In the genomic region with DNA sequence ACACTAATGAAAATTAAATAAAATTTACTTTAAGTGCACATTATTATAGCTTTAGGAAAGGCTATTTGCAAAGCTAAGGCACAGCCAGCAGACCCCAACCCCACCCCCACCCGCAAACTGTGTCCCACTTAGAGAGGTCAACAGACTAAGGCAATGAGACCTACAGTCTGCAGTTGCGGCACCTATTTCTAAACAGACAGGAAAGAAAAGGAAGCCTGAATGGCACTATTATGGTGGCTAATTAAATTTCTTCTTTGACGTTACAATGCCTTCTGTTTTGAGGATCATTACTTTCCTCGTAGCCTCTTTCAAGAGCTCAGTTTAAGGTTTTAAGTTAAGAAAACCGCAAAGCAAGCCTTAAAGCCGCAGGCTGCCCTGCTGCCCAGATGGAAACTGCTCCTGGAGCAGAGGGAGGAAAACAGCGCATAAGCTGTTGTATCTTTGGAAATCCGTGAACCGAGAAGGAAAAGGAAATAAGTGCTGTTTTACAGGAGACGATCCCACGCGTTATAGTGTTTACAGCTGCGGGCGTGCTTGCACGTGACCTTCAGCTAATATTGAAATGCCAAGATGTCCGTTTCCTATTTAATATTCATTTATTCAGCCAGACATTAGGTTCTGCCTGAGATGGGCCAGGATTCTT, we compare ENCODE assay signal across 11 mouse cellular contexts.
DNase-seq lines count a peak whose midpoint lies in the region; ATAC-seq and TF ChIP-seq lines count a peak whose summit lies in the region.
"Had no signal": no experiment of that assay in that cellular context is flagged by ENCODE, and none has a peak within 500 bp of the region (broad histone marks: within the 10 kb centered on the region; RNA-seq: fewer than 3 reads in every experiment).

No protein-coding gene starts in this region.

- no peaks in the 10 kb centered on the region for H3K36me3 ChIP-seq in neural tube, embryonic 12.5 days
- H3K36me3 ChIP-seq: G1E had no signal

- peak overlapping the region; percentile 37 for H3K4me2 ChIP-seq in neural tube, embryonic 12.5 days (replicated peaks)

- no peak for TF ChIP-seq POLR2A in olfactory bulb, adult 2 months (IDR thresholded peaks at IDR 0.05; ENCODE audit: insufficient read depth, low read depth, low read length)

- peaks cover 3% of the 10 kb centered on the region; the same call in 1 of the 2 replicates for H3K4me1 ChIP-seq in neural tube, embryonic 12.5 days
- H3K4me1 ChIP-seq in olfactory bulb, adult 2 months (ENCODE audit: control insufficient read depth, insufficient read depth, low read length): no peaks in the 10 kb centered on the region

- TF ChIP-seq CTCF in olfactory bulb, adult 2 months (IDR thresholded peaks at IDR 0.05; ENCODE audit: insufficient read depth, low read depth, low read length): no peak

- peak; percentile 23 for DNase-seq in embryo, embryonic 11 days
- DNase-seq in embryo, embryonic 10 days (ENCODE audit: low spot score): no peak
- DNase-seq in neural tube, embryonic 10.5 days (ENCODE audit: extremely low spot score, low spot score): no peak
- DNase-seq in layer of hippocampus, adult 8-10 months (ENCODE audit: low spot score in 2 of 2): peak; percentile 11 to 26
- DNase-seq in cerebellum, adult 9-11 months: no peak
- no peak for DNase-seq in heart, postnatal 25 days (ENCODE audit: low spot score)
- DNase-seq: cerebellum, adult 11-12 months had no signal

- no peak overlapping the region for H3K4me3 ChIP-seq in neural tube, embryonic 12.5 days
- 0 out of 2 replicates have a peak overlapping the region, but pooled peaks have one; percentile 7 for H3K4me3 ChIP-seq in olfactory bulb, adult 2 months (ENCODE audit: insufficient read depth, low read depth, low read length)

- 0 out of 2 replicates have a peak, but pooled peaks have one; percentile 21 for ATAC-seq in neural tube, embryonic 12.5 days (ENCODE audit: low FRiP score, low read depth)

- H3K27me3 ChIP-seq in neural tube, embryonic 12.5 days (replicated peaks): no peaks in the 10 kb centered on the region

- WGBS in neural tube, embryonic 12.5 days: 46% methylated on average over 16 of the region's 16 CpGs
- WGBS in olfactory bulb, adult 2 months: 9% methylated on average over 16 of the region's 16 CpGs

- H3K9me3 ChIP-seq in neural tube, embryonic 12.5 days: no peaks in the 10 kb centered on the region
- H3K9me3 ChIP-seq: G1E had no signal

- no peak overlapping the region for H3K9ac ChIP-seq in neural tube, embryonic 12.5 days
- H3K9ac ChIP-seq: liver, embryonic 14.5 days had no signal

- H3K27ac ChIP-seq in neural tube, embryonic 12.5 days: no peak overlapping the region
- no peak overlapping the region for H3K27ac ChIP-seq in olfactory bulb, adult 2 months (ENCODE audit: insufficient read depth, low read depth, low read length)
- H3K27ac ChIP-seq: liver, embryonic 14.5 days had no signal

- intact Hi-C loops in heart, postnatal 25 days (cut with DNase I): no loop called here

Comparison
In these comparisons a context has a peak if more than half of its experiments do, and no peak if none do; other contexts are left out.
1. DNase-seq: peak in embryo, embryonic 11 days (single experiment) and layer of hippocampus, adult 8-10 months (2 of 2); none in embryo, embryonic 10 days (single experiment), neural tube, embryonic 10.5 days (single experiment), cerebellum, adult 9-11 months (single experiment) and heart, postnatal 25 days (single experiment).